Mouse (Mus musculus): ENCODE measurements around the gene Egr2.

DNA sequence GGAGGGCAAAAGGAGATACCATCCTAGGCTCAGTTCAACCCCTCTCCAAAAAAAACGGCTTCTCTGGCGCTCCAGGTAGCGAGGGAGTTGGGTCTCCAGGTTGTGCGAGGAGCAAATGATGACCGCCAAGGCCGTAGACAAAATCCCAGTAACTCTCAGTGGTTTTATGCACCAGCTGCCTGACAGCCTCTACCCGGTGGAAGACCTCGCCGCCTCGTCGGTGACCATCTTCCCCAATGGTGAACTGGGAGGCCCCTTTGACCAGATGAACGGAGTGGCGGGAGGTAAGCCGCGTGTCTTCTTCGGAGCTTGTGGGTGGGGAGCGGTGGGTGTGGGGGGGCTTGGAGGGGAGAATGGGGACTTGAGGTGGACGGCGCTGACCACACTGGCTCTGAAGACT is 2.8 kb downstream of the Egr2 start:
- TF ChIP-seq CTCF (IDR thresholded peaks at IDR 0.05; ENCODE audit: low read depth) (no peak), EP300 (IDR thresholded peaks at IDR 0.05; ENCODE audit: low read depth) (no peak)
